Mouse (Mus musculus) hindlimb bud, embryonic 11.5 days (tissue): Measurements from ENCODE around the gene Kdf1.

Experiments
- DNase-seq: peaks from one replicate; pipeline ENCODE4 v3.0.0-alpha.2; 2012; ENCODE audit warnings: low read depth, low spot score; ENCODE audit errors: extremely low spot score

Gene Kdf1

GRCm38 (mm10) chr4:133553448-133554330 is 34.9 kb downstream of the Kdf1 start:
- no peak for DNase-seq

- no peak for DNase-seq
These were observed 38.4 kb downstream of the Kdf1 start for GRCm38 (mm10) chr4:133557041-133557717.

GRCm38 (mm10) chr4:133559846-133560245 is 41.1 kb downstream of the Kdf1 start:
- DNase-seq, result no peak

- DNase-seq, result no peak
These were observed 42.9 kb downstream of the Kdf1 start for GRCm38 (mm10) chr4:133561622-133562021.

- DNase-seq, result no peak
These were observed 44.4 kb downstream of the Kdf1 start for GRCm38 (mm10) chr4:133563123-133563571.

- no peak for DNase-seq
These were observed 48.5 kb downstream of the Kdf1 start for GRCm38 (mm10) chr4:133567251-133567650.

GRCm38 (mm10) chr4:133569291-133570065 is 50.7 kb downstream of the Kdf1 start:
- no peak for DNase-seq

- DNase-seq, result no peak
These were observed 51.3 kb downstream of the Kdf1 start for GRCm38 (mm10) chr4:133570066-133570466.

GRCm38 (mm10) chr4:133574070-133574842 is 55.5 kb downstream of the Kdf1 start, which contains the start of gene Gpatch3:
Gene Gpatch3 (plus strand): TSS chr4:133574745.
- peak; percentile 85 for DNase-seq

- no peak for DNase-seq
These were observed 56.1 kb downstream of the Kdf1 start for GRCm38 (mm10) chr4:133574843-133575202.

- DNase-seq, result no peak
These were observed 59.2 kb downstream of the Kdf1 start for GRCm38 (mm10) chr4:133577983-133578382.
